Mouse (Mus musculus) hindbrain, postnatal 0 days (tissue): ENCODE data around the gene Ggnbp2. TPM values are rescaled to one million over a fixed set of nuclear protein-coding genes. Genes with fewer than 3 reads are reported as not detected.

ENCODE experiments used
- ATAC-seq: fragments of 200-750 bp; cut with Nextera tagmentation; 2 replicates; pipeline ENCODE4 v1.8.0; 2017; ENCODE audit warnings: mild to moderate bottlenecking, moderate TSS enrichment, moderate library complexity
- DNase-seq: peaks from one replicate; pipeline ENCODE4 v3.0.0-alpha.2; 2015; ENCODE audit warnings: low spot score
- H3K27ac ChIP-seq: fragments of 300-500 bp; sonication (generic); 2 replicates; pipeline ENCODE4 v1.5.1; 2014; ENCODE audit warnings: mild to moderate bottlenecking
- H3K27me3 ChIP-seq: fragments of 300-500 bp; sonication (generic); 2 replicates; pipeline ENCODE4 v1.6.1; 2014; ENCODE audit warnings: low read length, mixed read lengths; ENCODE audit not compliant: insufficient read depth
- H3K36me3 ChIP-seq: fragments of 300-500 bp; sonication (generic); 2 replicates; pipeline ENCODE4 v1.6.1; 2014; ENCODE audit warnings: low read length, mixed read lengths; ENCODE audit not compliant: insufficient read depth
- H3K4me1 ChIP-seq: fragments of 300-500 bp; sonication (generic); 2 replicates; pipeline ENCODE4 v1.6.1; 2014; ENCODE audit warnings: antibody characterized with exemption, low read length, mixed read lengths; ENCODE audit not compliant: insufficient read depth
- H3K4me2 ChIP-seq: fragments of 300-500 bp; sonication (generic); 2 replicates; pipeline ENCODE4 v1.6.1; 2014; ENCODE audit warnings: low read depth, mild to moderate bottlenecking, low read length, moderate library complexity, mixed read lengths
- H3K4me3 ChIP-seq: fragments of 300-500 bp; sonication (generic); 2 replicates; pipeline ENCODE4 v1.5.1; 2014; ENCODE audit warnings: low read length
- H3K9ac ChIP-seq: fragments of 300-500 bp; sonication (generic); replicated peaks from 2 replicates; pipeline ENCODE4 v1.6.1; 2014; ENCODE audit warnings: mild to moderate bottlenecking, low read length, moderate library complexity, mixed read lengths
- H3K9me3 ChIP-seq: fragments of 300-500 bp; sonication (generic); 2 replicates; pipeline ENCODE4 v1.6.1; 2016; ENCODE audit warnings: low read length, mixed read lengths
- CTCF ChIP-seq: IDR thresholded peaks from 2 replicates; pipeline ENCODE4 v1.5.1; 2016; ENCODE audit warnings: antibody characterized with exemption, control low read depth, low read depth
- WGBS: fragments of 180-500 bp; shearing (Covaris S2); extraction: QIAGEN DNeasy Blood & Tissue Kit; methylation state at CpG from one replicate; pipeline ENCODE4 v1.1.7; 2014; 5-methylcytosine and 5-hydroxymethylcytosine counted together
- polyA plus RNA-seq: library from polyadenylated mRNA; unstranded; fragments of >200 nt; fragmentation: Nextera tagmentation; extraction: Ambion mirVana; gene quantifications from 2 replicates; pipeline ENCODE4 v1.2.1, GENCODE M21; 2015
- total RNA-seq: library from RNA; depleted of rRNA; stranded (reverse); fragments of >200 nt; gene quantifications from 2 replicates; pipeline ENCODE4 v1.2.3, GENCODE M21; 2014

Ggnbp2 gene
- total and polyA plus RNA-seq, 2 experiments from 2014 or later = 41.6 to 63.5 TPM

GRCm38 (mm10) chr11:84827492-84827891, 43.1 kb downstream of the Ggnbp2 start:
- H3K27me3 ChIP-seq = no peaks in the 10 kb centered on the region
- 0 out of 2 replicates have a peak overlapping the region, but pooled peaks have one; percentile 8 for H3K4me2 ChIP-seq
- DNase-seq (no peak), ATAC-seq (no peak)
- TF ChIP-seq CTCF = no peak
- H3K4me1 ChIP-seq = peaks cover 3% of the 10 kb centered on the region; the same call in 1 of the 2 replicates
- H3K9ac ChIP-seq = no peak overlapping the region
- no peaks in the 10 kb centered on the region; the same call in 1 of the 2 replicates for H3K36me3 ChIP-seq
- no peaks in the 10 kb centered on the region for H3K9me3 ChIP-seq
- H3K27ac ChIP-seq = no peak overlapping the region
- no peak overlapping the region for H3K4me3 ChIP-seq

GRCm38 (mm10) chr11:84826185-84826584, 44.4 kb downstream of the Ggnbp2 start:
- Histone ChIP-seq H3K4me2 (no peak overlapping the region), H3K36me3 (no peaks in the 10 kb centered on the region; the same call in 1 of the 2 replicates), H3K4me3 (no peak overlapping the region), H3K27ac (no peak overlapping the region), H3K9me3 (no peaks in the 10 kb centered on the region), H3K27me3 (no peaks in the 10 kb centered on the region), H3K9ac (no peak overlapping the region), H3K4me1 (peaks cover 3% of the 10 kb centered on the region; the same call in 1 of the 2 replicates)
- TF ChIP-seq CTCF = no peak
- peak; percentile 54 for DNase-seq
- WGBS = 45% methylated on average over 3 of the region's 3 CpGs
- ATAC-seq = no peak

GRCm38 (mm10) chr11:84825261-84825807, 45.3 kb downstream of the Ggnbp2 start:
- Histone ChIP-seq H3K4me1 (peaks cover 3% of the 10 kb centered on the region; the same call in 1 of the 2 replicates), H3K4me3 (no peak overlapping the region), H3K4me2 (no peak overlapping the region), H3K27ac (no peak overlapping the region), H3K36me3 (no peaks in the 10 kb centered on the region), H3K9me3 (no peaks in the 10 kb centered on the region), H3K27me3 (no peaks in the 10 kb centered on the region), H3K9ac (no peak overlapping the region)
- DNase-seq = no peak
- ATAC-seq = no peak
- 89% methylated on average over 10 of the region's 10 CpGs for WGBS
- TF ChIP-seq CTCF = no peak

GRCm38 (mm10) chr11:84823484-84823897, 47.1 kb downstream of the Ggnbp2 start:
- no peaks in the 10 kb centered on the region for H3K36me3 ChIP-seq
- DNase-seq (no peak), ATAC-seq (no peak)
- WGBS = 74% methylated on average over 10 of the region's 10 CpGs
- H3K9me3 ChIP-seq = no peaks in the 10 kb centered on the region
- TF ChIP-seq CTCF = no peak
- H3K9ac ChIP-seq = no peak overlapping the region
- H3K4me1 ChIP-seq = peaks cover 3% of the 10 kb centered on the region; the same call in 1 of the 2 replicates
- no peaks in the 10 kb centered on the region for H3K27me3 ChIP-seq
- H3K27ac ChIP-seq = no peak overlapping the region
- no peak overlapping the region for H3K4me3 ChIP-seq
- H3K4me2 ChIP-seq = no peak overlapping the region

GRCm38 (mm10) chr11:84822487-84822886, 48.1 kb downstream of the Ggnbp2 start:
- H3K9ac ChIP-seq = no peak overlapping the region
- WGBS = 87% methylated on average over 5 of the region's 5 CpGs
- no peak overlapping the region for H3K27ac ChIP-seq
- no peaks in the 10 kb centered on the region for H3K27me3 ChIP-seq
- no peak for TF ChIP-seq CTCF
- peaks cover 3% of the 10 kb centered on the region; the same call in 1 of the 2 replicates for H3K4me1 ChIP-seq
- H3K4me3 ChIP-seq = no peak overlapping the region
- no peaks in the 10 kb centered on the region for H3K36me3 ChIP-seq
- no peaks in the 10 kb centered on the region for H3K9me3 ChIP-seq
- ATAC-seq = no peak
- no peak for DNase-seq
- H3K4me2 ChIP-seq = no peak overlapping the region

GRCm38 (mm10) chr11:84821131-84821770, 49.4 kb downstream of the Ggnbp2 start:
- no peak for TF ChIP-seq CTCF
- H3K36me3 ChIP-seq = no peaks in the 10 kb centered on the region
- H3K9ac ChIP-seq = no peak overlapping the region
- H3K9me3 ChIP-seq = no peaks in the 10 kb centered on the region
- 84% methylated on average over 9 of the region's 9 CpGs for WGBS
- no peak overlapping the region for H3K27ac ChIP-seq
- DNase-seq (no peak), ATAC-seq (no peak)
- H3K4me3 ChIP-seq = no peak overlapping the region
- no peaks in the 10 kb centered on the region for H3K27me3 ChIP-seq
- H3K4me1 ChIP-seq = peaks cover 3% of the 10 kb centered on the region; the same call in 1 of the 2 replicates
- H3K4me2 ChIP-seq = no peak overlapping the region

- peak within 1 kb of the TSS; percentile 75 for H3K4me3 ChIP-seq
- H3K27me3 ChIP-seq = no peaks in the 10 kb centered on the region
- H3K4me2 ChIP-seq = peak within 1 kb of the TSS; percentile 95
- H3K4me1 ChIP-seq = no peaks in the 10 kb centered on the region
- H3K27ac ChIP-seq = peak within 1 kb of the TSS; percentile 85
- H3K9me3 ChIP-seq = no peaks in the 10 kb centered on the region
- no peaks in the 10 kb centered on the region for H3K36me3 ChIP-seq
- DNase-seq (peak; percentile 95), ATAC-seq (peak; percentile 92)
- TF ChIP-seq CTCF = peak; percentile 91
- peak within 1 kb of the TSS; percentile 81 for H3K9ac ChIP-seq
- 0% methylated on average over 47 of the region's 55 CpGs for WGBS
Measured at GRCm38 (mm10) chr11:84818961-84819692, 51.5 kb downstream of the Ggnbp2 start, which contains the start of gene Mrm1. Mrm1 (minus strand) TSS chr11:84819515.
